ENCODE assay signal across 35 mouse cellular contexts in the genomic region with DNA sequence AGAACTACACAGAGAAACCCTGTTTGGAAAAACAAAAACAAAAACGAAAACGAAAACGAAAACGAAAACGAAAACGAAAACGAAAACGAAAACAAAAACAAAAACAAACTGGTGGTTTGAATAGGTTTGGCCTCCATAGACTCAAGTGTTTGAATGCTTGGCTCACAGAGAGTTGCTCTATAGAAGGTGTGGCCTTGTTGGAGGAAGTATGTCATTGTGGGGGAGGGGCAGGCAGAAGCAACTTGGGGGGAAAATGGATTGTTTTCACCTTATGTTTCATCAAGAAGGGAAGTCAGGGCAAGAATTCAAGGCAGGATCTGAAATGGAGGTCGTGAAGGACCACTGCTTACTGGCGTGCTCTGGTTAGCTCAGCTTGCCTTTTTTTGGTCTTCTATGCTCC.
"Had no signal": no experiment of that assay in that cellular context is flagged by ENCODE, and none has a peak within 500 bp of the region (broad histone marks: within the 10 kb centered on the region; RNA-seq: fewer than 3 reads in every experiment).

No protein-coding gene starts in this region.

- H3K27me3 ChIP-seq: heart, embryonic 12.5 days; heart, embryonic 13.5 days; heart, embryonic 15.5 days; hindbrain, embryonic 12.5 days; hindbrain, embryonic 13.5 days; hindbrain, embryonic 15.5 days; intestine, embryonic 15.5 days; kidney, embryonic 15.5 days had no signal

- DNase-seq: heart, postnatal 10 days; heart, postnatal 14 days; heart, postnatal 36 days; heart, postnatal 4 days; kidney, adult 11 months; kidney, adult 18-20 months; kidney, adult 2 months; kidney, adult 8-10 months; kidney, adult 9 months; kidney, postnatal 10 days; kidney, postnatal 14 days; kidney, postnatal 25 days; kidney, postnatal 36 days; kidney, postnatal 4 days; layer of hippocampus, adult 9-11 months; layer of hippocampus, postnatal 36 days had no signal

- H3K4me2 ChIP-seq: heart, embryonic 11.5 days; heart, embryonic 12.5 days; heart, embryonic 13.5 days; heart, embryonic 15.5 days; hindbrain, embryonic 12.5 days; hindbrain, embryonic 13.5 days; hindbrain, embryonic 14.5 days; hindbrain, embryonic 15.5 days; intestine, embryonic 15.5 days; kidney, embryonic 15.5 days had no signal

- H3K4me1 ChIP-seq: hindbrain, embryonic 12.5 days; hindbrain, embryonic 15.5 days; kidney, embryonic 15.5 days had no signal

- ATAC-seq: hindbrain, embryonic 16.5 days; hindbrain, postnatal 0 days; inflammation-experienced regulatory T-cells, adult 6 months; intestine, embryonic 15.5 days; intestine, embryonic 16.5 days; intestine, postnatal 0 days had no signal

- H3K27ac ChIP-seq: heart, embryonic 10.5 days; heart, embryonic 13.5 days; heart, embryonic 15.5 days; hindbrain, embryonic 10.5 days; hindbrain, embryonic 12.5 days; hindbrain, embryonic 13.5 days; hindbrain, embryonic 14.5 days; hindbrain, embryonic 15.5 days; hindbrain, postnatal 0 days; intestine, embryonic 15.5 days; kidney, embryonic 15.5 days; kidney, postnatal 0 days; layer of hippocampus, adult 2 months had no signal

- H3K4me3 ChIP-seq: heart, embryonic 10.5 days; heart, embryonic 12.5 days; heart, embryonic 13.5 days; heart, embryonic 15.5 days; hindbrain, embryonic 10.5 days; hindbrain, embryonic 12.5 days; hindbrain, embryonic 13.5 days; hindbrain, embryonic 15.5 days; intestine, embryonic 15.5 days; kidney, embryonic 15.5 days; layer of hippocampus, adult 2 months had no signal

- H3K9ac ChIP-seq: heart, embryonic 12.5 days; heart, embryonic 13.5 days; heart, embryonic 15.5 days; hindbrain, embryonic 12.5 days; hindbrain, embryonic 13.5 days; hindbrain, embryonic 14.5 days; hindbrain, embryonic 15.5 days; intestine, embryonic 15.5 days; kidney, embryonic 15.5 days had no signal

- H3K9me3 ChIP-seq: heart, embryonic 10.5 days; heart, embryonic 13.5 days; heart, embryonic 15.5 days; hindbrain, embryonic 10.5 days; hindbrain, embryonic 12.5 days; hindbrain, embryonic 13.5 days; hindbrain, embryonic 15.5 days; intestine, embryonic 15.5 days; kidney, embryonic 15.5 days had no signal

- H3K36me3 ChIP-seq: heart, embryonic 10.5 days; heart, embryonic 12.5 days; heart, embryonic 13.5 days; heart, embryonic 15.5 days; hindbrain, embryonic 10.5 days; hindbrain, embryonic 12.5 days; hindbrain, embryonic 13.5 days; hindbrain, embryonic 15.5 days; intestine, embryonic 15.5 days; kidney, embryonic 15.5 days had no signal
